Mouse (Mus musculus): ENCODE data around the gene 4930415O20Rik.
"Not testable (repeated sequence)": the region's sequence is repeated elsewhere in the genome, so short reads cannot be mapped to it uniquely, and the experiment has no call there.

- not testable (repeated sequence) for TF ChIP-seq POLR2A (IDR thresholded peaks at IDR 0.05; ENCODE audit: borderline replicate concordance, extremely low read depth, low read depth, low read length); CTCF (IDR thresholded peaks at IDR 0.05; ENCODE audit: insufficient read depth, low read length)
Measured at GRCm38 (mm10) chr15:98586141-98586540, 15.3 kb downstream of the 4930415O20Rik start.
